In genomic region chr14:20216561-20217298, GRCm38 (mm10) we compare ENCODE assay signal across 26 mouse cellular contexts. TPM values are rescaled to one million over a fixed set of nuclear protein-coding genes. Genes with fewer than 3 reads are reported as not detected.
DNase-seq lines count a peak whose midpoint lies in the region; ATAC-seq and TF ChIP-seq lines count a peak whose summit lies in the region.
"Had no signal": no experiment of that assay in that cellular context is flagged by ENCODE, and none has a peak within 500 bp of the region (broad histone marks: within the 10 kb centered on the region; RNA-seq: fewer than 3 reads in every experiment).

No protein-coding gene starts in this region.

- 83% methylated on average over 7 of the region's 7 CpGs for WGBS in forebrain, embryonic 11.5 days
- WGBS in forebrain, embryonic 12.5 days = 80% methylated on average over 7 of the region's 7 CpGs
- 78% methylated on average over 7 of the region's 7 CpGs for WGBS in midbrain, embryonic 10.5 days
- 87% methylated on average over 7 of the region's 7 CpGs for WGBS in midbrain, postnatal 0 days

- no peak for TF ChIP-seq CTCF in midbrain, postnatal 0 days (IDR thresholded peaks at IDR 0.05)

- H3K27me3 ChIP-seq in forebrain, embryonic 11.5 days (ENCODE audit: control insufficient read depth, insufficient read depth, low read length) = no peaks in the 10 kb centered on the region
- H3K27me3 ChIP-seq in forebrain, embryonic 12.5 days = no peaks in the 10 kb centered on the region
- H3K27me3 ChIP-seq in midbrain, embryonic 10.5 days (ENCODE audit: low read depth, poor library complexity, severe bottlenecking) = peaks cover 20% of the 10 kb centered on the region; the same call in 1 of the 2 replicates
- H3K27me3 ChIP-seq in midbrain, postnatal 0 days (ENCODE audit: insufficient read depth, low read length) = no peaks in the 10 kb centered on the region
- H3K27me3 ChIP-seq: CH12.LX; heart, embryonic 12.5 days; hindbrain, embryonic 13.5 days; Patski had no signal

- DNase-seq in forebrain, embryonic 11.5 days (ENCODE audit: low spot score) = no peak
- no peak for DNase-seq in midbrain, embryonic 10.5 days (ENCODE audit: low spot score)
- no peak for DNase-seq in midbrain, postnatal 0 days (ENCODE audit: low spot score)
- DNase-seq in ES-CJ7 (ENCODE audit: low read depth, low spot score) = peak; percentile 91
- no peak for DNase-seq in kidney, postnatal 4 days
- no peak for DNase-seq in cerebellum, adult 9-11 months
- DNase-seq: adrenal gland, adult 8-10 months; adrenal gland, postnatal 36 days; cerebellum, adult 2 months; cerebellum, postnatal 14 days; forebrain, postnatal 0 days; gastrocnemius, postnatal 25 days; kidney, adult 9 months had no signal

- H3K4me3 ChIP-seq in forebrain, embryonic 11.5 days (ENCODE audit: low read depth, low read length) = no peak overlapping the region
- H3K4me3 ChIP-seq in forebrain, embryonic 12.5 days (replicated peaks) = no peak overlapping the region
- no peak overlapping the region for H3K4me3 ChIP-seq in midbrain, embryonic 10.5 days
- no peak overlapping the region for H3K4me3 ChIP-seq in midbrain, postnatal 0 days (ENCODE audit: low read depth, low read length)
- H3K4me3 ChIP-seq: heart, embryonic 12.5 days; hindbrain, embryonic 13.5 days had no signal

- H3K9ac ChIP-seq in forebrain, embryonic 11.5 days (ENCODE audit: low read length) = no peak overlapping the region
- no peak overlapping the region for H3K9ac ChIP-seq in forebrain, embryonic 12.5 days
- H3K9ac ChIP-seq in midbrain, postnatal 0 days (replicated peaks; ENCODE audit: low read length, poor library complexity, severe bottlenecking) = no peak overlapping the region
- H3K9ac ChIP-seq: forebrain, postnatal 0 days; heart, embryonic 12.5 days; hindbrain, embryonic 13.5 days had no signal

- 0 out of 2 replicates have a peak, but pooled peaks have one; percentile 11 for ATAC-seq in forebrain, embryonic 11.5 days (replicated peaks; ENCODE audit: low FRiP score)
- no peak for ATAC-seq in forebrain, embryonic 12.5 days (ENCODE audit: low FRiP score)
- no peak for ATAC-seq in midbrain, postnatal 0 days (ENCODE audit: low FRiP score)
- ATAC-seq: forebrain, postnatal 0 days; inflammation-experienced regulatory T-cells, adult 6 months; intestine, postnatal 0 days; Patski had no signal

- H3K4me1 ChIP-seq in forebrain, embryonic 11.5 days (replicated peaks; ENCODE audit: control insufficient read depth, insufficient read depth, low read length) = peaks cover 4% of the 10 kb centered on the region
- H3K4me1 ChIP-seq in forebrain, embryonic 12.5 days = peaks cover 10% of the 10 kb centered on the region
- peaks cover 34% of the 10 kb centered on the region for H3K4me1 ChIP-seq in midbrain, embryonic 10.5 days
- no peaks in the 10 kb centered on the region for H3K4me1 ChIP-seq in midbrain, postnatal 0 days (ENCODE audit: insufficient read depth, low read length)
- H3K4me1 ChIP-seq: heart, embryonic 12.5 days; hindbrain, embryonic 13.5 days had no signal

- H3K9me3 ChIP-seq in forebrain, embryonic 11.5 days (ENCODE audit: control insufficient read depth, low read length) = no peaks in the 10 kb centered on the region
- no peaks in the 10 kb centered on the region for H3K9me3 ChIP-seq in forebrain, embryonic 12.5 days
- H3K9me3 ChIP-seq in midbrain, embryonic 10.5 days (replicated peaks) = no peaks in the 10 kb centered on the region
- H3K9me3 ChIP-seq in midbrain, postnatal 0 days (ENCODE audit: low read length) = no peaks in the 10 kb centered on the region
- H3K9me3 ChIP-seq: heart, embryonic 12.5 days; hindbrain, embryonic 13.5 days had no signal

- H3K27ac ChIP-seq in forebrain, embryonic 11.5 days (ENCODE audit: low read depth, low read length) = no peak overlapping the region
- H3K27ac ChIP-seq in forebrain, embryonic 12.5 days = no peak overlapping the region
- H3K27ac ChIP-seq in midbrain, embryonic 10.5 days (replicated peaks) = 0 out of 2 replicates have a peak overlapping the region, but pooled peaks have one; percentile 38
- no peak overlapping the region for H3K27ac ChIP-seq in midbrain, postnatal 0 days (ENCODE audit: low read depth, low read length)
- H3K27ac ChIP-seq: hindbrain, embryonic 13.5 days had no signal

- H3K36me3 ChIP-seq in forebrain, embryonic 11.5 days (ENCODE audit: control insufficient read depth, insufficient read depth, low read length) = no peaks in the 10 kb centered on the region
- no peaks in the 10 kb centered on the region for H3K36me3 ChIP-seq in forebrain, embryonic 12.5 days (replicated peaks)
- no peaks in the 10 kb centered on the region for H3K36me3 ChIP-seq in midbrain, embryonic 10.5 days
- H3K36me3 ChIP-seq in midbrain, postnatal 0 days (ENCODE audit: insufficient read depth, low read length) = no peaks in the 10 kb centered on the region
- H3K36me3 ChIP-seq: heart, embryonic 12.5 days; hindbrain, embryonic 13.5 days had no signal

- no peak overlapping the region for H3K4me2 ChIP-seq in forebrain, embryonic 11.5 days (ENCODE audit: low read depth, low read length, severe bottlenecking)
- no peak overlapping the region for H3K4me2 ChIP-seq in forebrain, embryonic 12.5 days
- no peak overlapping the region for H3K4me2 ChIP-seq in midbrain, postnatal 0 days (ENCODE audit: low read depth, low read length, poor library complexity, severe bottlenecking)
- H3K4me2 ChIP-seq: heart, embryonic 12.5 days; hindbrain, embryonic 13.5 days had no signal

RNA-seq across cellular contexts. Expression of gene Kcnk5, which starts 35.1 kb away (rescaled TPM):
- 14.9 and 15.4 TPM in 2 replicates for polyA plus RNA-seq in forebrain, embryonic 11.5 days (2014; fragmentation: Nextera tagmentation; extraction: Ambion mirVana)
- polyA plus RNA-seq in forebrain, embryonic 12.5 days (2016; fragmentation: Nextera tagmentation; extraction: Ambion mirVana) = 12.5 and 13.8 TPM in 2 replicates
- polyA plus RNA-seq in midbrain, embryonic 10.5 days (2016; fragmentation: Nextera tagmentation; extraction: Ambion mirVana) = 10.2 TPM in 2 replicates
- 0.99 and 1.0 TPM in 2 replicates for total RNA-seq in midbrain, postnatal 0 days (2014; rRNA removed)
- 0.70 and 0.80 TPM in 2 replicates for polyA plus RNA-seq in midbrain, postnatal 0 days (2015; fragmentation: Nextera tagmentation; extraction: Ambion mirVana)

RNA-seq across cellular contexts. Expression of gene Kcnk16, which starts 52.3 kb away (rescaled TPM):
- not detected in 2 replicates for polyA plus RNA-seq in forebrain, embryonic 11.5 days (2014; fragmentation: Nextera tagmentation; extraction: Ambion mirVana)
- not detected in 2 replicates for polyA plus RNA-seq in forebrain, embryonic 12.5 days (2016; fragmentation: Nextera tagmentation; extraction: Ambion mirVana)
- polyA plus RNA-seq in midbrain, embryonic 10.5 days (2016; fragmentation: Nextera tagmentation; extraction: Ambion mirVana) = not detected in 2 replicates
- total RNA-seq in midbrain, postnatal 0 days (2014; rRNA removed) = 0.38 TPM in 1 of 2 replicates, not detected in the other
- not detected in 2 replicates for polyA plus RNA-seq in midbrain, postnatal 0 days (2015; fragmentation: Nextera tagmentation; extraction: Ambion mirVana)
- total RNA-seq: adrenal gland, adult 8-10 months; adrenal gland, postnatal 36 days; CH12.LX; forebrain, postnatal 0 days; gastrocnemius, adult 18-20 months; gastrocnemius, postnatal 25 days; granulocyte monocyte progenitor cell, adult 5-6 weeks; heart, adult 8-10 months; heart, postnatal 25 days had no signal
- polyA plus RNA-seq: cerebellum, adult 2 months; cortical plate, adult 2 months; forebrain, postnatal 0 days; heart, embryonic 12.5 days; heart, embryonic 16.5 days; hindbrain, embryonic 13.5 days; inflammation-experienced regulatory T-cells, adult 6 months; Patski had no signal
